Comparison of ENCODE assay signal across 19 mouse cellular contexts in genomic region chr9:15103579-15104300, GRCm38 (mm10). TPM values are rescaled to one million over a fixed set of nuclear protein-coding genes. Genes with fewer than 3 reads are reported as not detected.
A peak's percentile ranks its signal among the peaks of the same experiment; 100 is the strongest.
DNase-seq lines count a peak whose midpoint lies in the region; ATAC-seq and TF ChIP-seq lines count a peak whose summit lies in the region.
"Had no signal": no experiment of that assay in that cellular context is flagged by ENCODE, and none has a peak within 500 bp of the region (broad histone marks: within the 10 kb centered on the region; RNA-seq: fewer than 3 reads in every experiment).

No protein-coding gene starts in this region.

- intact Hi-C loops in left cerebral cortex, adult 2 months (cut with DNase I), result no loop called here

- peak; percentile 11 for DNase-seq in left cerebral cortex, adult 11 months (ENCODE audit: low spot score)
- DNase-seq in left cerebral cortex, adult 2 months (ENCODE audit: extremely low spot score in 1 of 2, low spot score in 2 of 2), result no peak
- DNase-seq in CD4-positive, CD25-positive, alpha-beta regulatory T cell, adult 2 months (ENCODE audit: low read depth, low spot score), result peak; percentile 54
- peak; percentile 26 for DNase-seq in adrenal gland, postnatal 10 days
- no peak for DNase-seq in liver, embryonic 14.5 days (ENCODE audit: low read depth in 3 of 3, low spot score in 3 of 3)
- no peak for DNase-seq in cerebellum, postnatal 25 days
- DNase-seq in layer of hippocampus, postnatal 36 days, result no peak
- no peak for DNase-seq in kidney, adult 2 months
- DNase-seq: gastrocnemius, postnatal 10 days; kidney, adult 11 months; kidney, postnatal 25 days; thymus, adult 2 months had no signal

- H3K9me3 ChIP-seq in liver, embryonic 14.5 days (ENCODE audit: control insufficient read depth, low read length), result no peaks in the 10 kb centered on the region
- H3K9me3 ChIP-seq: forebrain, embryonic 13.5 days; hindbrain, embryonic 12.5 days; limb, embryonic 12.5 days; midbrain, embryonic 12.5 days had no signal

- peaks cover 0 to 14% of the 10 kb centered on the region in 2 experiments; a peak in 3 of 4 replicates for H3K4me1 ChIP-seq in liver, embryonic 14.5 days (replicated peaks; ENCODE audit: control insufficient read depth in 2 of 2, insufficient read depth in 2 of 2, low read length in 1 of 2)
- H3K4me1 ChIP-seq in kidney, adult 2 months (ENCODE audit: control insufficient read depth, insufficient read depth, low read length), result no peaks in the 10 kb centered on the region
- H3K4me1 ChIP-seq: forebrain, embryonic 13.5 days; hindbrain, embryonic 12.5 days; limb, embryonic 12.5 days; midbrain, embryonic 12.5 days had no signal

- no peak overlapping the region for H3K9ac ChIP-seq in liver, embryonic 14.5 days (replicated peaks)
- H3K9ac ChIP-seq: forebrain, embryonic 13.5 days; hindbrain, embryonic 12.5 days; limb, embryonic 12.5 days; midbrain, embryonic 12.5 days had no signal

- TF ChIP-seq CTCF in left cerebral cortex, adult 2 months (IDR thresholded peaks at IDR 0.05), result no peak
- no peak for TF ChIP-seq CTCF in liver, embryonic 14.5 days (IDR thresholded peaks at IDR 0.05; ENCODE audit: low read depth)
- no peak for TF ChIP-seq CTCF in kidney, adult 2 months (conservative IDR thresholded peaks at IDR 0.05; ENCODE audit: insufficient read depth, insufficient read length, low read depth, low read length)

- 37% methylated on average over 11 of the region's 11 CpGs for WGBS in liver, embryonic 14.5 days (ENCODE audit: insufficient replicate concordance)
- 63% methylated on average over 11 of the region's 11 CpGs for WGBS in kidney, adult 2 months

- H3K27me3 ChIP-seq in liver, embryonic 14.5 days (ENCODE audit: control insufficient read depth, insufficient read depth, low read length), result no peaks in the 10 kb centered on the region
- no peaks in the 10 kb centered on the region for H3K27me3 ChIP-seq in kidney, adult 2 months (replicated peaks; ENCODE audit: control insufficient read depth, insufficient read depth, low read length)
- H3K27me3 ChIP-seq: forebrain, embryonic 13.5 days; hindbrain, embryonic 12.5 days; limb, embryonic 12.5 days; midbrain, embryonic 12.5 days had no signal

- TF ChIP-seq EP300 in liver, embryonic 14.5 days (IDR thresholded peaks at IDR 0.05; ENCODE audit: low read depth), result no peak

- peak; percentile 45; the same call in 1 of the 2 replicates for ATAC-seq in liver, embryonic 14.5 days (ENCODE audit: insufficient read depth)
- ATAC-seq: forebrain, embryonic 13.5 days; lung, postnatal 0 days had no signal

- H3K4me2 ChIP-seq in liver, embryonic 14.5 days (ENCODE audit: low read depth), result no peak overlapping the region
- H3K4me2 ChIP-seq: forebrain, embryonic 13.5 days; hindbrain, embryonic 12.5 days; limb, embryonic 12.5 days; midbrain, embryonic 12.5 days had no signal

- no peaks in the 10 kb centered on the region for H3K36me3 ChIP-seq in liver, embryonic 14.5 days (replicated peaks; ENCODE audit: control insufficient read depth, insufficient read depth, low read depth)
- H3K36me3 ChIP-seq in kidney, adult 2 months (ENCODE audit: control insufficient read depth, insufficient read depth, low read length), result no peaks in the 10 kb centered on the region
- H3K36me3 ChIP-seq: hindbrain, embryonic 12.5 days; limb, embryonic 12.5 days; midbrain, embryonic 12.5 days had no signal

- H3K4me3 ChIP-seq in left cerebral cortex, adult 2 months, result no peak overlapping the region
- no peak overlapping the region for H3K4me3 ChIP-seq in liver, embryonic 14.5 days (ENCODE audit: insufficient read depth in 1 of 2, low read depth in 2 of 2, low read length in 2 of 2)
- H3K4me3 ChIP-seq in kidney, adult 2 months (ENCODE audit: insufficient read depth, low read depth, low read length), result no peak overlapping the region
- H3K4me3 ChIP-seq: forebrain, embryonic 13.5 days; hindbrain, embryonic 12.5 days; limb, embryonic 12.5 days; midbrain, embryonic 12.5 days had no signal

- no peak overlapping the region for H3K27ac ChIP-seq in left cerebral cortex, adult 2 months
- no peak overlapping the region for H3K27ac ChIP-seq in liver, embryonic 14.5 days
- H3K27ac ChIP-seq in kidney, adult 2 months (ENCODE audit: insufficient read depth, low read depth, low read length), result no peak overlapping the region
- H3K27ac ChIP-seq: forebrain, embryonic 13.5 days; hindbrain, embryonic 12.5 days; limb, embryonic 12.5 days; midbrain, embryonic 12.5 days had no signal

- no peak for TF ChIP-seq POLR2A in kidney, adult 2 months (IDR thresholded peaks at IDR 0.05; ENCODE audit: low read depth, low read length)

RNA-seq across cellular contexts. Expression of gene Hephl1, which starts 8.2 kb away (rescaled TPM):
- total RNA-seq in left cerebral cortex, adult 2 months (2021), result not detected
- total RNA-seq in adrenal gland, postnatal 10 days (2021), result under 1 TPM; 0.15 TPM
- polyA plus RNA-seq in liver, embryonic 14.5 days (2012; rRNA removed), result not detected in 2 replicates
- 0.04 and 0.05 TPM in 2 replicates for polyA plus RNA-seq in liver, embryonic 14.5 days (2014; fragmentation: Nextera tagmentation; extraction: Ambion mirVana)
- not detected for total RNA-seq in layer of hippocampus, postnatal 36 days (2021)
- polyA plus RNA-seq in kidney, adult 2 months (2012; rRNA removed), result 0.14 and 0.19 TPM in 2 replicates
- total RNA-seq: layer of hippocampus, postnatal 25 days had no signal
- polyA plus RNA-seq: forebrain, embryonic 13.5 days; heart, embryonic 14.5 days; hindbrain, embryonic 12.5 days; limb, embryonic 12.5 days; lung, postnatal 0 days; midbrain, embryonic 12.5 days had no signal

RNA-seq across cellular contexts. Expression of gene Panx1, which starts 58.5 kb away (rescaled TPM):
- total RNA-seq in left cerebral cortex, adult 2 months (2021), result 10 to 100 TPM; 33.6 to 36.1 TPM
- total RNA-seq in adrenal gland, postnatal 10 days (2021), result 10 to 100 TPM; 13.5 to 14.6 TPM
- polyA plus RNA-seq in liver, embryonic 14.5 days (2012; rRNA removed), result 0.92 and 2.8 TPM in 2 replicates
- 4.6 and 4.7 TPM in 2 replicates for polyA plus RNA-seq in liver, embryonic 14.5 days (2014; fragmentation: Nextera tagmentation; extraction: Ambion mirVana)
- total RNA-seq in layer of hippocampus, postnatal 36 days (2021), result 10 to 100 TPM; 26.8 to 27.5 TPM
- polyA plus RNA-seq in kidney, adult 2 months (2012; rRNA removed), result 4.4 and 7.3 TPM in 2 replicates

Comparison
In these comparisons a context has a peak if more than half of its experiments do, and no peak if none do; other contexts are left out.
1. DNase-seq: peak in left cerebral cortex, adult 11 months (single experiment), CD4-positive, CD25-positive, alpha-beta regulatory T cell, adult 2 months (single experiment) and adrenal gland, postnatal 10 days (single experiment); none in left cerebral cortex, adult 2 months (0 of 2), liver, embryonic 14.5 days (0 of 3), cerebellum, postnatal 25 days (0 of 2), layer of hippocampus, postnatal 36 days (0 of 2) and kidney, adult 2 months (single experiment).